Mouse (Mus musculus) regulatory T cell (primary cell): Measurements from ENCODE around the gene Gm20388.

Source experiments
- in situ Hi-C: fragments of 300-600 bp; cut with MboI, MseI; formaldehyde crosslinking; loops from one replicate; pipeline ENCODE4 v1.15.1; 2025; ENCODE audit warnings: high pct_unique_total_duplicates

Gm20388 gene

DNA sequence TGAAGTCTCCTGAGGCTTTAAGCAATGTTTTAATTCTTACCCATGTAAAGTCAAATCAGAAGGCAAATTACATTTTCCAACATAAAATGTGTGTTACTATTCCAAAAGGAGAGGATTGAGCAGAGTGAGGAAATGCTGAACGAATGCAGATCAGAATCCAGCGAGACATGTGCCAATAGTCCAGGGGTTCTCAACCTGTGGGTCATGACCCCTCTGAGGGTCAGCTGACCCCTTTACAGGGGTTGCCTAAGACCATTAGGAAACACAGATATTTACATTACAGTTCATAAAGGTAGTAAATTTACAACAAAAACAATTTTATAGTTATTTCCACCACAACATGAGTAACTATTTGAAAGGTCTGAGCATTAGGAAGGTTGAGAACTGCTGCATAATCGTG lies 2480.1 kb downstream of the Gm20388 start:
- in situ Hi-C loops, result no loop called here

DNA sequence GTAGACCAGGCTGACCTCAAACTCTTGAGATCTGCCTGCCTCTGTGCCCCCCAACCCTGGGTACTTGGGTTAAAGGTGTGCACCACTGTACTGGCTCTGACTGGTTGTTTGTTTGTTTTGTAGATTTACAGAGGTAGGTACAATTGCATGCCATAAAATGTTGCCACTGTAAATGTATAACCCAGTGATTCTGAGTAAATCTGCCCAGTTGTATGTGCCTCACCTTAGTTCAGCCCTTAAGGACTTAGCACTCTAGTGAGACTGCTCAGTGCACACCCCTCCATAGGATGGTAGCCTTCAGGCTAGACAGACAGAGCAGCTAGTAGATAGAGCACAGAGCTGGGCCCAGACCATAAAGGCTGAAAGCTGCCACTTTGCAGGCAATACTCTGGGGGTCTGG lies 2483.1 kb downstream of the Gm20388 start:
- in situ Hi-C loops, result no loop called here

DNA sequence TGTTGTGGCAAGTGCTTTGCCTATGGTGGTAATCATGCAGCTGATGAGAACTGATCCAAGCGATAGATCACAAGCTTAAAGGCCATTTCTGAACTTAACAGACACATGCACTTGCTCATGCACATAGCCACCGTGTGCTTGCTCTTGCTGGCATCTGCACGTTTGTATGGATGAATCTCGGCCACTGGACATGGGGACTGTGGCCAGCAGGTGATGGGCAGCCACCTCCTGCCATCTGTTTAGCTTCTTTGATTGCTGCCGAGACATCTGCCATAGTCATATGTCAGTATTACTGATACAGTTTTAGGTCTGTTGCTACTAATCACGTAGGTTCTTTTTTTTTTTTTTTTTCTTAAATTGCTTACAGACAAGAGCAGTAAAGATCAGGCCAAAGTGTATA lies 2484.7 kb downstream of the Gm20388 start:
- in situ Hi-C loops, result no loop called here

DNA sequence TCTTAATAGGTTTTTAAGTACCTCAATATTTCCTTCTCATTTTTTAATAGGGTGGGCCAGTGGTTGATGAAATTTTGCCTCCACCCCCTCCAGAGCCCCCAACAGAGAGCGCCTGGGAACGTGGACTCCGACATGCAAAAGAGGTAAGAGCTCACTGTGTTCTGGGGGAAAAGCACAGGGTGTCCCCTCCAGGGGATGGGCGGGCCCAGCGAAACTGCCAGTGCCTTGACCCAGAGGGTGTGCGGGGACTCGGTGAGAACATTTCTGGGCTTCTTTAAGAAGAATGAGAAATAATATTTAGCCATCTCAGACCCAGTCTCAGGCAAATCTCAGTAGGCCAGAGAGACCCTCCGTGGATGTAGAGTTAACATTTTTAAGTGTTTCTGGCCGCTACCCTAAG lies 2487.5 kb downstream of the Gm20388 start:
- in situ Hi-C loops, result no loop called here

DNA sequence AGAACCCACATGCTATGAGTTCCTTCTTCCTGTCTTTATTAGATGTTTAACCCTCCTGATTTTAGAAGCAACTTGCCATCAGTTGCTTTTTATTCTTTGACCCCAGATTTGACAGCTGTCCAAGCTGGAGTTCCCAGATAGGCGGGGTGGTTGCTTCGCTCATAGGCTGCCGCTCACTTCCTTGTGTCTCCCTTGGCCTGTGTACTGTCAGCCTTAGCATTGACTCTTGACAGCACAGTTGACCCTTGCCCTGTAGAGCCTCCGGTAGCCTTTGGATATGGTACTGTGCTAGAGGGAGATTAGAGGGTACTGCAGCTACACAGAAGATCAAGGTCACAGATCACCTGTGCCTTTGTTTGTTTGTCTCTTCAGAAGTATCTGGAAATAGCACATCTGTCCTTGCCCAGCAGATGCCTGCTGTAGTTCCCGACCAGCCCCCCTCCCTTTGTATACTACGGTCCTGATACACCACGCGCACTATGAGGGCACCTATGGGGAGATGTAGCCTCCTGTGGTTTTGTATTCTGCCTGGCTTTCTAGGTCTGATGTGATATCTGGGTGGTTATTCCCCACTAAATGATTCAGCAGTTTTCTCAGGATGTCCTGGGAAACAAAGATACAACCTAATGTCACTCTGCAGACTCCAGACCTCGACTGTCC lies 2494.6 kb downstream of the Gm20388 start:
- in situ Hi-C loops, result no loop called here

DNA sequence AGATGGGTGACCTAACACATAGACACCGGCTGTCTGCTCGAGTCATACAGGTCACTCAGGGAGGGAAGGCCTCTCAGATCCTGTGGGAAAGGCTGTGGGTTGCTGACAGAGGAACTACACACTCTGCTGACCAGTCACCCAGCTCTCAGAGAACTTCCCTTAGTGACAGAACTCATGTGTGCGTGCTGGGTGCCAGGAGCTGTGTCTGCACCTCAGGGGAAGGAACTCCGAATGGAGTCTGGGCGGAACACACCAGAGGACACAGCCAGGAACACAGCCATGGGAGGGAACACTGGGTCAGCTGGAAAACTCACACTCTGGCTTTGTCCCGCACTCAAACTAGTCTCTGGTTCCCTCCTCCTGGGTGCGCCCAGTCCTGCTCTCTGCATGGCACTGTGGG lies 2497.0 kb downstream of the Gm20388 start:
- in situ Hi-C loops, result no loop called here

DNA sequence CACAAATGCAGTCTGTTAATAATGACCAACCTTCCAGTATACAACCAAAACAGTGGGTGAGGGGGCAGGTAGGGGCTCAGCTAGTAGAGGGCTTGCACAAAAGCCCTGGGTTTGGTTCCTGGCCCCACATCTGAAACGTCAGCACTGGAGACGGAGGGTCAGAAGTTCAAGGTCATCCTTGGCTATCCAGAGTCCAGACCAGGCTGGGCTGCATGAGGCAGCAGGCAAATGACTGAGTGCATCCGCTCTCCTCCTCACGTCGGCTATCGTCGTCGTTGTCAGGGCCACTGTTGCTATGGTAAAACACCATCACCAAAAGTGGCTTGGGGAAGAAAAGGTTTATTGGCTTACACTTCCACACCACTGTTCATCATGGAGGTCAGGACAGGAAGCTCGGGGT lies 2503.7 kb downstream of the Gm20388 start:
- in situ Hi-C loops, result no loop called here

DNA sequence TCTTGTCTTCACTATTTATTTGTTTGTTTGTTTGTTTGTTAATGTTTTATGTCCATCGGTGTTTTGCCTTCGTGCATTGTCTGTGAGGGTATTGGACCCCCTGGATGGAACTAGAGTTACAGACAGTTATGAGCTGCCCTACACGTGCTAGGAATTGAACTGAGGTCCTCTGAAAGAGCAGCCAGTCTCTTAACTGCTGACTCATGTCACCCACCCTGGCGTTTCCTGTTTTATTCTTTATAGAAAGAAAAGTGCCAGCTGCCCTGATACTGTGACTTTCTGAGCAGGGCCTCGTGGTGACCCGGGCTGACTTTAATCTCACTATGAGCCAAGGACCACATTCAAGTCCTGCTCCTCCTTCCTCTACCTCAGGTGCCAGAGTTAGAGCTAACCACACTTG lies 2504.9 kb downstream of the Gm20388 start:
- in situ Hi-C loops, result no loop called here

DNA sequence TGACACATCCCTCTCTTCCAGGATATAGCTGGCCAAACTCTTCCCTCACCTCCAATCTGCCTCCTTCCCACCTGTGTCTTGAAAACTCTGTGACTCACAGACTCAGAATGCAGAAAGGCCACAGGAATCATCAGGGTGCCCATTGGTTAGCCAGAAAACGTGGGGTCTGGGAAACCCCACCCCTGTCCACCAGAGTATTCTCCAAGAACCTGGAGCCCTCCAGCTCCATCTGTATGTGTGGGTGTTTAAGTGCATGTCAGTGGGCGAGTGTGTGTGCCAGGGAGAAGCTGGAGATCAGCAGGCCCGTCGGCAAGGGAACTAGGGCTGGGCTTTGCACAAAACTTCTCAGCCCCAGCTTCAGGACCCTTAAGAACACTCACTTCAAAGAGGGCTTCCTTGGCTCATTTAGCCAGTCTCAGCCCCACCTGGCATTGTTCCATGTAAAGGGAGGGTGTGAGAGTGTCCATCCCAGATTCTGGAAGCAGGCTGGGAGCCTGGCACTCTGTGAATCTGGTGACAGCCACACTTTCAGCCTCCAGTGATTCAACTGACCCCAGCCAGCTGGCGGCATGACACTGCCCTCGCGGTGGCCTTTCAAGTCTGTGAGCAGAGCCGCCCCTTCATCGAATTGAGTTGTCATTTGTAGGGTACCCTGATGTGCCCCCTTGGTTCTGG lies 2509.4 kb downstream of the Gm20388 start:
- in situ Hi-C loops, result no loop called here

DNA sequence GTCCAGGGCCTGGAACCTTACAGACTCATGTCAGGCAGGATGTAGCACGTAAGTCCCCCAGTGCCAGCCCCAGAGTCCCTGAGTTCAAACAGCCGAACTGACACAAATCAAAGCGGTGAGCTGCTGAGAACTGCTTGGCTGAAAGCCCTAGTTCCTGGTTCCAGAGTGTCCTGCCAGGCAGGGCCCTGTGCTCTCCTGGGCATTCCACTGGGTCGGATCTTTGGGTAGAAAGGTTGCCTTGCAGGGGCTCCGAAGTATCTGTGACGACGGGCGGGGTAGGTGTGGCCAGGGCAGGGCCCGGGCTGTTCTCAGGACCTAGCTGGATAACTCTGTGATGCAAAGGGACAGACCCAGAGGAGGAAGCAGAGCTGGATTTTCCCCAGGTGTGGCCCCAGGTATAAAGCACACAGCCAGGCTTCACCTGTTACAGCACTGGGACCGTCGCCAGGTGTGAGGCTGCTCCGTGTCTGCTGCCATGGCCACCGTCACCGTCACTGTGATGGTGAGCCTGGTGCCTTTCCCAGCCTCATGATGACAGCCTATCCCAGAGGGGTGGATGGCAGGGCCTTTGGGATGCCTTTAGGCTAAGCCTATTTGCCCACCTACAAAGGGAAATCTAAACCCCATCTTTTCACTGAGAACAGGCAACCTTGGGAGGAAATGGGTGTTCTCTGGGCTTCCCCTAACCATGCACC lies 2510.9 kb downstream of the Gm20388 start, which contains the start of gene Il17c:
Gene Il17c, plus strand, starts transcription at position 645 of the 695 bp plus-strand sequence.
- in situ Hi-C loops, result no loop called here

DNA sequence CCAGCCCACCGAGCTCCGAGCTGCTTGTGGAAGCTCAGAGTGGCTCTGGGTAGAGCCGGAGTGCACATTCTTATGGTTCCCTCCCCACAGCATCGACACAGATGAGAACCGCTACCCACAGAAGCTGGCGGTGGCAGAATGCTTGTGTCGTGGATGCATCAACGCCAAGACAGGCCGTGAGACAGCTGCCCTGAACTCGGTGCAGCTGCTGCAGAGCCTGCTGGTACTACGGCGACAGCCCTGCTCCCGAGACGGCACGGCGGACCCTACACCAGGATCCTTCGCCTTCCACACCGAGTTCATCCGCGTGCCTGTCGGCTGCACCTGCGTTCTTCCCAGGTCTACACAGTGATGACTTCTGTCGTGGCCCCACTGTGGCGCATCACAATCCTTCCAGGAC lies 2512.6 kb downstream of the Gm20388 start:
- in situ Hi-C loops, result no loop called here

DNA sequence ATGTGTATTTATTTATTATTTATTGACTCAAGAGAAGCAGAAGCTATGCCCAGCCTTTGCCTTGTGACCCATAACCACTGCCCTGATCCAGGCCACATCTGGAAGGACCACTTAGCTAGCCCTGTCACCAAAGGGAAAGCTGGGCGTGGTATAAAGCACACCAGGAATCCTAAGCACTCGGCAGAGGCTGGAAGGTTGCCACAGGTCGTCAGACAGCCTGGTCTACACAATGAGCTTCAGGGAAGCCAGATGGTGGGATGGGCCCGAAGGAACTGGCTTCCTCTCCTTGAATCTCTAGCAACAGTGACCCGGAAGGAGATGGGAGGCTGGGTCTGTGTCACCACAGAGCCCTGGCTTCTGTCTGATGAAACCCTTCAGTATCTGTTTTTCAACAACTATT lies 2513.0 kb downstream of the Gm20388 start:
- in situ Hi-C loops, result no loop called here

DNA sequence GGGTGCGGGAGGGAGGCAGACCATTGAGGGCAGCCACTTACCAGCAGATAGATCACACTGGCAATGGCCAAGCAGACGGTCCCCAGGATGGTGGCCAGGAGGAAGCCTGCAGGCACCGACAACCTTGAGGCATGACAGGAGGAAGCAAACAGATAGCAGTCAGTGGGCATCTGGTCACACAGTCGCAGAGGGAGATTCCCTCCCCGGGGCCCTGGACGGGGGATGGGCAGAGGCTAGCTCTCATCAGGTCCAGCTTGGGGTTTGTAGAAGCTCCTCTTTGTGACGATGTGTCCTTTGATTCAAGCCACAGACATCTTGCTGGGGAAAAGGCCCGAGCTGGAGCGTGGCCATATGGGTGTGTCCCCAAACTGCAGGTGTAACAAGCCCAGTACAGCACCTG lies 2515.5 kb downstream of the Gm20388 start:
- in situ Hi-C loops, result no loop called here

DNA sequence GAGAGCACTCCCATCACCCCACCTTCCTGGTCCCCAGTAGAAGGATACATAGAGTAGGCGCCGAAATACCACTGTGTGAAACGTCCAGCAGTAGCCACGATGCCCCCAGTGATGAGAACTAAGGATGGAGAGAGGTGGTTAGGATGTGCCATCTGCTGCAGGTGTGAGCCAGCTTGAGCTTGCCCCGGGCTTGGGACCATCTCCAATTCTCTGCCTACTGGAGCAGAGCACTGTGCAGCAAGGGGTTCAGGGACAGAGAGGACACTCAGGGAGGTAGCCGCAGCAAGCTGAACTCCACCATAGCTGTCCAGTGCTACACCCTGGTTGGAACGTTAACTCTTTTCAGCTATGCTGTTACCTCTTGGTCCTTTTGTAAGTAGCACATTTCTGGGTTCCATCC lies 2517.0 kb downstream of the Gm20388 start:
- in situ Hi-C loops, result no loop called here

DNA sequence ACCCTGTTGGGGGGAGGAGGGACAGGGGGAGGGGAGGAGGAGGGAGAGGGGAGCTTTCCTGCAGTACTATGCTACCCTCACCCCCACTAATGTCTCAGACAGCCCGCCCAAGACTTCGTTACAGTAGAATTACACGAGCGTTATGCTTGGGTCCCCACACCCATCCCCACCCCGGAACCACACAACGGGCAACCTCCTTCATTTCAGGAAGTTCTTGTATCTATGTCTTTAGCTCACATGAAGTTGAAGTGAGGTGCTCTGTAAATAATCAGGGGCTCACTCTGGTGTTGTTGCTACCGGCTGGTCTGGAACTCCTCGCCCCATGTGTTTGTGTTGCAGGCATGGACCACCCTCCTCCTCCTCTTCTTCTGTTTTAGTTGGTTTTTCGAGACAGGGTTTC lies 2517.5 kb downstream of the Gm20388 start:
- in situ Hi-C loops, result no loop called here

DNA sequence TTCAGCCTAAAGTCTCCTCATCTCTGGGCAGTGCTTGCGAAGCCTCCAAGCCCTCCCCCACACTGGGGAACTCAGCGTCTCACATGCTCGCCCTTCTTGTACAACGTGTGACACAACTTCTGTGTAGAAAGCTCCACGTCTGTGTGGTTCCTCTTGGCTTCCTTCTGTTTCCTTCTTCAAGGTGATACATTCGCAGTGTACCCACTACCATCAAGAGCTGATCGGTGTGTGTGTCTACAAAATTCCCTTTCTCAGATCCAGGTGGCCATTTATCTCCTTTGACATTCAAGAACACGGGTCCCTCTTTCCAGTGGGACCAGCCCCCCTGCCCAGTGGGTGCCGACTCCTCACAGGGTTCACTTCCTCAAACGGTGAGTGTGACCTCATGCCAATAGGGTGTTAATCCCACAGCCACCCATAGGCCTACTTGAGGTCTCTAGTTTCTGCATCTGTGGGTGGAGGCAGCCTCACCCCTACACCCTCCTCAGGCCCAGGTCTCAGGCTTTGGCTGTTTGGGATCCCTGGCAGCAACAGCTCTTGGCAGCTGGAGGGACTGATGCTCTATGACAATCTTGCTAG lies 2519.5 kb downstream of the Gm20388 start:
- in situ Hi-C loops, result loop anchor here (5.0 kb wide), 2 partner anchors 42 to 148 kb away; partner anchors contain the start of gene Zfpm1

DNA sequence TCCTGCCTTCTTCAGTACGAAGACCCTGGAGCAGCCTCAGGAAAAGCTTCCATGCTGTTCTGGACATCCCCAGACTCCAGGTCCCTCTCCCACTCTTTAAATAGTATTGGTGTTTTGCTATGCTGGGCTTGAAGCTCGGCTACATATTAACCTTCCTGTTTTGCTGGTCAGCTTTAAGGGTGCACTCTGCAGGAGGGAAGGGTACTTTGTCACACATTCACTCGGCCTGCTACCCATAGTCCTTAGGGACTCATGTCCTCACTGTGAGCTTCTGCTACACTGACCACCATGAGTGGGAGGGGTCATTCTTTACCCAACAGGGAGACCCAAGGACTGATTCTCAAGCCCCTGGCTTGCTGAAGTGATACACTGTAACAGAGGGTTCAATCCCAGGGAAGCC lies 2520.0 kb downstream of the Gm20388 start:
- in situ Hi-C loops, result loop anchor here (5.0 kb wide), 2 partner anchors 42 to 148 kb away; partner anchors contain the start of gene Zfpm1

DNA sequence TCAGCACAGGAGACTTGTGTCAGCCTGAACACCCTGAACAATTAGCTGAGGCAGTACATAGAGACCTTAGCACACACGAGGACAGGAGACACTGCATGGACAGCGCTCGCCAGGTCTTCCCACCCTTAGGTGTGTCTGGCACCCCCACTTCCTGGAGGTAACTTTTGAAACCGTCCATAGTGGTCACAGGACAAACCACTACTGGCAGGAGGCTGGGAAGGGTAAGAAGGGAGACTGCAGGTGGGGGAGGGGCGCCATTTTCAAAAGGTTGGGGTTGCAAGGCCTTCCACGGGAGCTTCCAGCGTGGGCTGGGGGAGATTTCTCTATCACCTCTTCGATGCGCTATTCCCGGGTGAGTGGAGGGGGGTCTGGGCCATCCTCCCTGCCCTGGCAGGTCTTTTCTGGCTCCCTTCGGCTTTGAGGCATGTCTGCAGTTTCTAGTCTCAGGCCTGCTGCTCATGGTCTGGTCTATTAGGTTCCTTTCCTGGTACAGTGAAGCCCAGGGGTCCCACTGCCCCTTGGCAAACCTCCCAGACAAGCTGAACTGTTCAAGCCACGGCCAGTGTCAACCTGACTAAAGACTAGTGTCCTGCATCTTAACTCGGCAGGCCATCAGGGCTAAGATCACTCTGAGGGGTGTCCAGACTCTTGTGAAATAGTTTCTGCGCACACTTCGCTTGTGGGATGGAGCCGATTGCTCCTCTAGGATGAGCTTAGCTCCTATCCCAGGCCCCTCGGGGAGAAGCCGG lies 2521.2 kb downstream of the Gm20388 start:
- in situ Hi-C loops, result loop anchor here (5.0 kb wide), 2 partner anchors 40 to 150 kb away; partner anchors contain the start of gene Zfpm1

DNA sequence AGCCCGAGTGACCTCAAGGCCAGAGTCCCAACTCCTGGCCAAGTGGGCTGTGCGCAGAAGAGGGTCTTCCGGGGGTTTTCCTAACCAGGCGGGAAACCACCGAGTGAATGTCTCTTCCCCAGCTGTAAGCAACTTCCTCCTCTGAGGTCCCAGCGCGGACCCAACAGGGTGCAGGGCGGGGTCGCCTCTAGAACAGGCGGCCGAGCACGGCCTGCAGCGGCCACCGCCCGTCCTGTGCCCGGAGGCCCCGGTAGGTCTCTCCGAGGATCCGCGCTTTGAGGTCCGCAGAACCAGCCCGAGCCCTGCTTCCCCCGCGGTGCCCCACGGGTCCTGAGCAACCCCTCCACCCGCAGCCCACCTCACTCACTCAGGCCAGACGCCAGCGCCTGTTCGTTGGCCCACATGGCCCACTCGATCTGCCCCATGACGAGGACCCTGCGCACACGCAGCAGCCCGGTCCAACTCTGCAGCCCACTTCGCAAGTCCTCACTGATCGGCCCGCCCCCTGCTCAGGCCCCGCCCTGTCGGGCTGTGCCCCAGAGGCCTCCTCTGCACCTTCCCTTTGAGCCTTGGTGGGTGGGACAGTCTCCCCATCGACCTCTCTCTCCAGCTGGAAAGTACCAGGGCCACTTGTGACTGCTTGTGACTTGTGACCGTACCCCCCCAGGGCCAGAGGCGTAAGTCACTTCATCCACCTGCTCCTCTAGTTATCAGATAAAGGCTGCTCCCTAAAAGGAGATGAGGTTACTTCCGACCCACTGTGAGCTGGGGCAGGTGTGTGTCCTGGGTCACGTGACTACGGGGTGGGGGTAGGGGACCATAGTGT lies 2522.0 kb downstream of the Gm20388 start, which contains the start of gene Cyba:
Gene Cyba, minus strand, starts transcription at position 488 of the 826 bp plus-strand sequence.
- in situ Hi-C loops, result loop anchor here (5.0 kb wide), 2 partner anchors 40 to 150 kb away; partner anchors contain the start of gene Zfpm1

DNA sequence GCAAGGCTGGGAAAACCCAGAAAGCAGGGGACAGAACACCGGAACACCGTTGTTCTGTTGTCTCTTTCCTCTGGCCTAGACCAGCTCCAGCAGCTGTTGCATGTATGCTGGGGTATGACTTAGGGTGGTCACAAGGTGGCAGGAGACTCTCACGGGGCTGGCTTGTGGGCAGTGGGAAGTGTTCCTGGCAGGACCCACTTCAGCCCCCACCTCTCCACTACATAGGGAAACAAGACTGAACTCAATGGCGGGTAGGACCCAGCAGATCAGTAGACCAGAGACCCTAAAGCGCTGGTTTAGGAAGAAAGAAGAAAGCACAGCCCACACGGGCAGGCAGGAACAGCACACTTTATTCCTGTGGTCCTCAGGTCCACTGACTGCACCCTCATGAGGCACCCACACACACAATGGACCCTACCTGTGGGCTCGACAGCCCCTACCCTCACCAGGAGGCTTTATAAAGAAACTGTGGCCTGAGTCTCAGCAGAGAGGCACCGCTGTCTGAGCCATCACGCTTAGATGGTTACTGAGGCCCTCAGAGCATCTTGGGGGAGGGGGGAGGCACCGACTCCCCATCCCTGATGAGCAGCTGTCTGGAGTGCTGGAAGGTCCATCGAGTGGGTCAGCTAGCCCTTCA lies 2522.7 kb downstream of the Gm20388 start:
- in situ Hi-C loops, result loop anchor here (5.0 kb wide), 2 partner anchors 39 to 151 kb away; partner anchors contain the start of gene Zfpm1
